Mouse (Mus musculus): Measurements from ENCODE around the gene D430042O09Rik. TPM values are rescaled to one million over a fixed set of nuclear protein-coding genes. Genes with fewer than 3 reads are reported as not detected.

The D430042O09Rik gene
- polyA plus RNA-seq, 1 experiment: 3.7 TPM

GRCm38 (mm10) chr7:125772961-125773571, 65.4 kb downstream of the D430042O09Rik start:
- no peak overlapping the region for H3K4me3 ChIP-seq (ENCODE audit: insufficient read depth, poor library complexity, severe bottlenecking)
- TF ChIP-seq FOSL1 (IDR thresholded peaks at IDR 0.05; ENCODE audit: insufficient read depth, low read length, poor library complexity, severe bottlenecking) (no peak), MYOG (IDR thresholded peaks at IDR 0.05; ENCODE audit: control insufficient read depth, extremely low read depth, insufficient read length) (no peak), CEBPB (IDR thresholded peaks at IDR 0.05; ENCODE audit: low read depth) (no peak), CTCF (IDR thresholded peaks at IDR 0.05; ENCODE audit: control insufficient read depth, insufficient read depth, insufficient read length) (no peak), MAX (IDR thresholded peaks at IDR 0.05) (no peak), USF1 (IDR thresholded peaks at IDR 0.05; ENCODE audit: low read depth) (no peak), MYOD1 (IDR thresholded peaks at IDR 0.05; ENCODE audit: control insufficient read depth, insufficient read length, low read depth) (no peak)
- no peaks in the 10 kb centered on the region for H3K27me3 ChIP-seq (ENCODE audit: control insufficient read depth, insufficient read depth, insufficient read length)
- H3ac ChIP-seq (ENCODE audit: control insufficient read depth, insufficient read length, low read depth): no peak overlapping the region
- no peaks in the 10 kb centered on the region for H3K36me3 ChIP-seq (ENCODE audit: control insufficient read depth, insufficient read depth)
- no peaks in the 10 kb centered on the region for H3K79me2 ChIP-seq (ENCODE audit: control insufficient read depth, insufficient read depth)
- no peaks in the 10 kb centered on the region for H3K79me3 ChIP-seq (ENCODE audit: low read depth)

- Histone ChIP-seq H3K79me2 (ENCODE audit: control insufficient read depth, insufficient read depth) (no peaks in the 10 kb centered on the region), H3K36me3 (ENCODE audit: control insufficient read depth, insufficient read depth) (no peaks in the 10 kb centered on the region), H3K27me3 (ENCODE audit: control insufficient read depth, insufficient read depth, insufficient read length) (no peaks in the 10 kb centered on the region), H3ac (ENCODE audit: control insufficient read depth, insufficient read length, low read depth) (no peak overlapping the region), H3K4me3 (ENCODE audit: insufficient read depth, poor library complexity, severe bottlenecking) (no peak overlapping the region), H3K79me3 (ENCODE audit: low read depth) (no peaks in the 10 kb centered on the region)
- TF ChIP-seq MYOD1 (IDR thresholded peaks at IDR 0.05; ENCODE audit: control insufficient read depth, insufficient read length, low read depth): no peak
- TF ChIP-seq MYOG (IDR thresholded peaks at IDR 0.05; ENCODE audit: control insufficient read depth, extremely low read depth, insufficient read length): no peak
- no peak for TF ChIP-seq FOSL1 (IDR thresholded peaks at IDR 0.05; ENCODE audit: insufficient read depth, low read length, poor library complexity, severe bottlenecking)
- no peak for TF ChIP-seq USF1 (IDR thresholded peaks at IDR 0.05; ENCODE audit: low read depth)
- no peak for TF ChIP-seq MAX (IDR thresholded peaks at IDR 0.05)
- no peak for TF ChIP-seq CEBPB (IDR thresholded peaks at IDR 0.05; ENCODE audit: low read depth)
- no peak for TF ChIP-seq CTCF (IDR thresholded peaks at IDR 0.05; ENCODE audit: control insufficient read depth, insufficient read depth, insufficient read length)
Measured at GRCm38 (mm10) chr7:125783206-125783605, 75.5 kb downstream of the D430042O09Rik start.

- Histone ChIP-seq H3ac (ENCODE audit: control insufficient read depth, insufficient read length, low read depth) (no peak overlapping the region), H3K79me2 (ENCODE audit: control insufficient read depth, insufficient read depth) (no peaks in the 10 kb centered on the region), H3K4me3 (ENCODE audit: insufficient read depth, poor library complexity, severe bottlenecking) (no peak overlapping the region), H3K27me3 (ENCODE audit: control insufficient read depth, insufficient read depth, insufficient read length) (no peaks in the 10 kb centered on the region), H3K79me3 (ENCODE audit: low read depth) (no peaks in the 10 kb centered on the region), H3K36me3 (ENCODE audit: control insufficient read depth, insufficient read depth) (no peaks in the 10 kb centered on the region)
- TF ChIP-seq USF1 (IDR thresholded peaks at IDR 0.05; ENCODE audit: low read depth): no peak
- no peak for TF ChIP-seq CEBPB (IDR thresholded peaks at IDR 0.05; ENCODE audit: low read depth)
- TF ChIP-seq MAX (IDR thresholded peaks at IDR 0.05): no peak
- TF ChIP-seq FOSL1 (IDR thresholded peaks at IDR 0.05; ENCODE audit: insufficient read depth, low read length, poor library complexity, severe bottlenecking): no peak
- TF ChIP-seq MYOG (IDR thresholded peaks at IDR 0.05; ENCODE audit: control insufficient read depth, extremely low read depth, insufficient read length): no peak
- no peak for TF ChIP-seq CTCF (IDR thresholded peaks at IDR 0.05; ENCODE audit: control insufficient read depth, insufficient read depth, insufficient read length)
- TF ChIP-seq MYOD1 (IDR thresholded peaks at IDR 0.05; ENCODE audit: control insufficient read depth, insufficient read length, low read depth): no peak
Measured at GRCm38 (mm10) chr7:125786105-125786504, 78.4 kb downstream of the D430042O09Rik start.

GRCm38 (mm10) chr7:125787046-125787445, 79.4 kb downstream of the D430042O09Rik start:
- Histone ChIP-seq H3K79me3 (ENCODE audit: low read depth) (no peaks in the 10 kb centered on the region), H3K79me2 (ENCODE audit: control insufficient read depth, insufficient read depth) (no peaks in the 10 kb centered on the region), H3K4me3 (ENCODE audit: insufficient read depth, poor library complexity, severe bottlenecking) (no peak overlapping the region), H3K27me3 (ENCODE audit: control insufficient read depth, insufficient read depth, insufficient read length) (no peaks in the 10 kb centered on the region), H3ac (ENCODE audit: control insufficient read depth, insufficient read length, low read depth) (no peak overlapping the region), H3K36me3 (ENCODE audit: control insufficient read depth, insufficient read depth) (no peaks in the 10 kb centered on the region)
- TF ChIP-seq MAX (IDR thresholded peaks at IDR 0.05) (no peak), MYOD1 (IDR thresholded peaks at IDR 0.05; ENCODE audit: control insufficient read depth, insufficient read length, low read depth) (peak; percentile 79)

GRCm38 (mm10) chr7:125790039-125790438, 82.4 kb downstream of the D430042O09Rik start:
- Histone ChIP-seq H3K27me3 (ENCODE audit: control insufficient read depth, insufficient read depth, insufficient read length) (no peaks in the 10 kb centered on the region), H3K79me3 (ENCODE audit: low read depth) (no peaks in the 10 kb centered on the region), H3K4me3 (ENCODE audit: insufficient read depth, poor library complexity, severe bottlenecking) (no peak overlapping the region), H3K79me2 (ENCODE audit: control insufficient read depth, insufficient read depth) (no peaks in the 10 kb centered on the region), H3ac (ENCODE audit: control insufficient read depth, insufficient read length, low read depth) (no peak overlapping the region), H3K36me3 (ENCODE audit: control insufficient read depth, insufficient read depth) (no peaks in the 10 kb centered on the region)
- no peak for TF ChIP-seq MAX (IDR thresholded peaks at IDR 0.05)
- TF ChIP-seq CEBPB (IDR thresholded peaks at IDR 0.05; ENCODE audit: low read depth): no peak
- TF ChIP-seq CTCF (IDR thresholded peaks at IDR 0.05; ENCODE audit: control insufficient read depth, insufficient read depth, insufficient read length): no peak
- no peak for TF ChIP-seq USF1 (IDR thresholded peaks at IDR 0.05; ENCODE audit: low read depth)

GRCm38 (mm10) chr7:125806571-125806970, 98.9 kb downstream of the D430042O09Rik start:
- no peaks in the 10 kb centered on the region for H3K27me3 ChIP-seq (ENCODE audit: control insufficient read depth, insufficient read depth, insufficient read length)
- H3K79me2 ChIP-seq (ENCODE audit: control insufficient read depth, insufficient read depth): no peaks in the 10 kb centered on the region
- H3ac ChIP-seq (ENCODE audit: control insufficient read depth, insufficient read length, low read depth): no peak overlapping the region
- TF ChIP-seq USF1 (IDR thresholded peaks at IDR 0.05; ENCODE audit: low read depth) (no peak), CEBPB (IDR thresholded peaks at IDR 0.05; ENCODE audit: low read depth) (no peak), MAX (IDR thresholded peaks at IDR 0.05) (no peak), FOSL1 (IDR thresholded peaks at IDR 0.05; ENCODE audit: insufficient read depth, low read length, poor library complexity, severe bottlenecking) (no peak), CTCF (IDR thresholded peaks at IDR 0.05; ENCODE audit: control insufficient read depth, insufficient read depth, insufficient read length) (no peak), MYOG (IDR thresholded peaks at IDR 0.05; ENCODE audit: control insufficient read depth, extremely low read depth, insufficient read length) (no peak), MYOD1 (IDR thresholded peaks at IDR 0.05; ENCODE audit: control insufficient read depth, insufficient read length, low read depth) (no peak)
- H3K4me3 ChIP-seq (ENCODE audit: insufficient read depth, poor library complexity, severe bottlenecking): no peak overlapping the region
- no peaks in the 10 kb centered on the region for H3K36me3 ChIP-seq (ENCODE audit: control insufficient read depth, insufficient read depth)
- H3K79me3 ChIP-seq (ENCODE audit: low read depth): no peaks in the 10 kb centered on the region
